In the genomic region with DNA sequence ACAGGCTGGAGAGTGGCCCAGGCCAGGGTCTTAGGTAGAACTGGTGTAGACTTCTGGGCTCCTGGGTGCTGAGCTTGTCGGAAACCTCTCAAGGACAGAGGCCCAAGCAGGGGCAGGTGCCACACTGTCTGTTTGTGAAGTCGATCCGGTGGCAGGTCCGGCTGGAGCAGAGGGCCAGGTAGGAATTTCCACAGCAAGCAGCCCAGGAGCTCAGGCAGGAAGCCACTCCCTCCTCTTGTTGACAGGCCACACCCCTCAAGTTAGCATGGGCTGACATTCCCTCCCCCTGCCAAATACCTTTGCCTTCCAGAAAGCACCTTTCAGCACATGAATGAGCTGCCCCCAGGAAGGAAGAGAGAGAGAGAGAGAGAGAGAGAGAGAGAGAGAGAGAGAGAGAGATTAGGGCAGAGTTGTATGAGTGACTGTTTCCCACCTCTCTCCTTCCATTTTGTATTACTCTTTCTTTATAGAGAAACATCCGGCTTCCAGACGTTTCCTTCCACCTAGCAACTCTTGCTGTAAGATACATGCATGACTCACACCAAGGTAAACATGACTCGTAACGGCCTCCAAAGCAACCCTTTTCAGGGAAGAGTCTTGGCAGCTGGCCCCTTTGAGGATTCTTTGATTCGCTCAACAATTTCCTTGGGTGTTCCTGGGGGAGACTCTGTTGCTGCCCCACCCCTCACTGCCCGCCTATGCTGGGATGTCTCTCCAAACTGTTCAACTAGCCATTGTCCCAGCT, we compare ENCODE assay signal across 11 mouse cellular contexts. TPM values are rescaled to one million over a fixed set of nuclear protein-coding genes. Genes with fewer than 3 reads are reported as not detected.
DNase-seq lines count a peak whose midpoint lies in the region; ATAC-seq and TF ChIP-seq lines count a peak whose summit lies in the region.
"Had no signal": no experiment of that assay in that cellular context is flagged by ENCODE, and none has a peak within 500 bp of the region (broad histone marks: within the 10 kb centered on the region; RNA-seq: fewer than 3 reads in every experiment).

No protein-coding gene starts in this region.

- DNase-seq in heart, adult 18-20 months = no peak
- no peak for DNase-seq in liver, embryonic 13.5 days
- no peak for DNase-seq in midbrain, embryonic 14.5 days
- DNase-seq in gastrocnemius, postnatal 14 days = no peak
- DNase-seq: adrenal gland, postnatal 25 days had no signal

- H3K27ac ChIP-seq in heart, embryonic 13.5 days (replicated peaks) = peak overlapping the region; percentile 30
- H3K27ac ChIP-seq in intestine, postnatal 0 days (ENCODE audit: low read depth, low read length) = peak overlapping the region; percentile 81
- no peak overlapping the region for H3K27ac ChIP-seq in liver, embryonic 13.5 days
- peak overlapping the region; percentile 95 for H3K27ac ChIP-seq in stomach, embryonic 16.5 days (ENCODE audit: low read length)
- H3K27ac ChIP-seq in midbrain, embryonic 14.5 days (replicated peaks; ENCODE audit: low read depth, low read length) = no peak overlapping the region
- H3K27ac ChIP-seq: forebrain, embryonic 15.5 days; hindbrain, embryonic 14.5 days had no signal

- TF ChIP-seq CTCF in intestine, postnatal 0 days (IDR thresholded peaks at IDR 0.05; ENCODE audit: low read depth) = no peak

- no peak overlapping the region for H3K4me3 ChIP-seq in heart, embryonic 13.5 days
- H3K4me3 ChIP-seq in intestine, postnatal 0 days (ENCODE audit: low read depth, low read length) = no peak overlapping the region
- H3K4me3 ChIP-seq in liver, embryonic 13.5 days (replicated peaks) = no peak overlapping the region
- no peak overlapping the region for H3K4me3 ChIP-seq in stomach, embryonic 16.5 days (replicated peaks; ENCODE audit: low read length)
- H3K4me3 ChIP-seq in midbrain, embryonic 14.5 days (replicated peaks; ENCODE audit: low read depth, low read length) = no peak overlapping the region
- H3K4me3 ChIP-seq: forebrain, embryonic 15.5 days had no signal

- H3K36me3 ChIP-seq in heart, embryonic 13.5 days = no peaks in the 10 kb centered on the region
- H3K36me3 ChIP-seq in intestine, postnatal 0 days (ENCODE audit: control insufficient read depth, insufficient read depth) = no peaks in the 10 kb centered on the region
- H3K36me3 ChIP-seq in liver, embryonic 13.5 days = no peaks in the 10 kb centered on the region
- no peaks in the 10 kb centered on the region for H3K36me3 ChIP-seq in stomach, embryonic 16.5 days (ENCODE audit: control insufficient read depth, insufficient read depth, low read length)
- no peaks in the 10 kb centered on the region for H3K36me3 ChIP-seq in midbrain, embryonic 14.5 days (ENCODE audit: control insufficient read depth, insufficient read depth, low read length)
- H3K36me3 ChIP-seq: forebrain, embryonic 15.5 days had no signal

- WGBS in heart, embryonic 13.5 days = 29% methylated on average over 10 of the region's 10 CpGs
- WGBS in intestine, postnatal 0 days = 13% methylated on average over 10 of the region's 10 CpGs
- 38% methylated on average over 10 of the region's 10 CpGs for WGBS in liver, embryonic 13.5 days (ENCODE audit: insufficient replicate concordance)
- WGBS in stomach, embryonic 16.5 days = 20% methylated on average over 10 of the region's 10 CpGs
- 66% methylated on average over 10 of the region's 10 CpGs for WGBS in midbrain, embryonic 14.5 days

- no peak overlapping the region for H3K4me2 ChIP-seq in heart, embryonic 13.5 days
- peak overlapping the region; percentile 27; the same call in 1 of the 2 replicates for H3K4me2 ChIP-seq in intestine, postnatal 0 days (replicated peaks; ENCODE audit: low read depth)
- no peak overlapping the region for H3K4me2 ChIP-seq in liver, embryonic 13.5 days
- H3K4me2 ChIP-seq in stomach, embryonic 16.5 days (ENCODE audit: low read depth, low read length) = peak overlapping the region; percentile 28
- H3K4me2 ChIP-seq in midbrain, embryonic 14.5 days (ENCODE audit: low read length) = no peak overlapping the region
- H3K4me2 ChIP-seq: forebrain, embryonic 15.5 days; hindbrain, embryonic 14.5 days had no signal

- intact Hi-C loops in gastrocnemius, postnatal 14 days (cut with DNase I; ENCODE audit: low total_unique reads) = no loop called here

- peaks cover 31% of the 10 kb centered on the region for H3K4me1 ChIP-seq in heart, embryonic 13.5 days
- peaks cover 4% of the 10 kb centered on the region; the same call in 1 of the 2 replicates for H3K4me1 ChIP-seq in intestine, postnatal 0 days (replicated peaks; ENCODE audit: control insufficient read depth, insufficient read depth, low read length)
- peaks cover 22% of the 10 kb centered on the region for H3K4me1 ChIP-seq in liver, embryonic 13.5 days (replicated peaks)
- H3K4me1 ChIP-seq in stomach, embryonic 16.5 days (ENCODE audit: control insufficient read depth, insufficient read depth, low read length) = peaks cover 22% of the 10 kb centered on the region
- H3K4me1 ChIP-seq in midbrain, embryonic 14.5 days (ENCODE audit: control insufficient read depth, insufficient read depth, low read length) = no peaks in the 10 kb centered on the region

- no peaks in the 10 kb centered on the region for H3K27me3 ChIP-seq in heart, embryonic 13.5 days (replicated peaks)
- no peaks in the 10 kb centered on the region for H3K27me3 ChIP-seq in intestine, postnatal 0 days (replicated peaks; ENCODE audit: control insufficient read depth, insufficient read depth, low read length)
- peaks cover 8% of the 10 kb centered on the region for H3K27me3 ChIP-seq in liver, embryonic 13.5 days
- H3K27me3 ChIP-seq in stomach, embryonic 16.5 days (ENCODE audit: control insufficient read depth, insufficient read depth, low read length) = no peaks in the 10 kb centered on the region
- H3K27me3 ChIP-seq in midbrain, embryonic 14.5 days (ENCODE audit: control insufficient read depth, insufficient read depth, low read length) = no peaks in the 10 kb centered on the region
- H3K27me3 ChIP-seq: forebrain, embryonic 15.5 days had no signal

- no peak for ATAC-seq in heart, embryonic 13.5 days (ENCODE audit: extremely low read depth, insufficient number of reproducible peaks, low FRiP score, low TSS enrichment)
- ATAC-seq in intestine, postnatal 0 days = peak; percentile 66
- ATAC-seq in liver, embryonic 13.5 days (ENCODE audit: low read depth) = peak; percentile 41; the same call in 1 of the 2 replicates
- ATAC-seq in stomach, embryonic 16.5 days (ENCODE audit: insufficient read depth, low FRiP score) = peak; percentile 71
- no peak for ATAC-seq in frontal cortex, adult (ENCODE audit: low TSS enrichment)
- no peak for ATAC-seq in midbrain, embryonic 14.5 days (ENCODE audit: low FRiP score, low TSS enrichment)
- ATAC-seq: forebrain, embryonic 15.5 days had no signal

- no peak overlapping the region for H3K9ac ChIP-seq in heart, embryonic 13.5 days
- no peak overlapping the region for H3K9ac ChIP-seq in intestine, postnatal 0 days (ENCODE audit: low read depth, low read length)
- no peak overlapping the region for H3K9ac ChIP-seq in liver, embryonic 13.5 days
- peak overlapping the region; percentile 34 for H3K9ac ChIP-seq in stomach, embryonic 16.5 days (ENCODE audit: low read length)
- no peak overlapping the region for H3K9ac ChIP-seq in midbrain, embryonic 14.5 days (replicated peaks; ENCODE audit: low read length)
- H3K9ac ChIP-seq: forebrain, embryonic 15.5 days; hindbrain, embryonic 14.5 days had no signal

- no peaks in the 10 kb centered on the region for H3K9me3 ChIP-seq in heart, embryonic 13.5 days
- no peaks in the 10 kb centered on the region for H3K9me3 ChIP-seq in intestine, postnatal 0 days (ENCODE audit: control insufficient read depth)
- no peaks in the 10 kb centered on the region for H3K9me3 ChIP-seq in liver, embryonic 13.5 days (replicated peaks)
- no peaks in the 10 kb centered on the region for H3K9me3 ChIP-seq in stomach, embryonic 16.5 days (replicated peaks; ENCODE audit: control insufficient read depth, low read length)
- no peaks in the 10 kb centered on the region for H3K9me3 ChIP-seq in midbrain, embryonic 14.5 days (ENCODE audit: control insufficient read depth, low read length)
- H3K9me3 ChIP-seq: forebrain, embryonic 15.5 days had no signal

RNA-seq across cellular contexts. Expression of a gene that starts 33.8 kb away (rescaled TPM):
- polyA plus RNA-seq in heart, embryonic 13.5 days (2015; fragmentation: Nextera tagmentation; extraction: Ambion mirVana) = 9.0 and 9.2 TPM in 2 replicates
- total RNA-seq in heart, adult 18-20 months (2021) = 10 to 100 TPM in 1 of 2 experiments, 1 to 10 TPM in 1; 8.5 to 12.2 TPM
- 12.9 and 13.3 TPM in 2 replicates for polyA plus RNA-seq in intestine, postnatal 0 days (2015; fragmentation: Nextera tagmentation; extraction: Ambion mirVana)
- polyA plus RNA-seq in liver, embryonic 13.5 days (2015; fragmentation: Nextera tagmentation; extraction: Ambion mirVana) = 3.8 and 3.9 TPM in 2 replicates
- 10.5 and 13.9 TPM in 2 replicates for polyA plus RNA-seq in stomach, embryonic 16.5 days (2015; fragmentation: Nextera tagmentation; extraction: Ambion mirVana)
- polyA plus RNA-seq in midbrain, embryonic 14.5 days (2014; fragmentation: Nextera tagmentation; extraction: Ambion mirVana) = 40.6 and 40.9 TPM in 2 replicates
- 1 to 10 TPM; 7.5 to 9.2 TPM for total RNA-seq in gastrocnemius, postnatal 14 days (2021)

Comparison
In these comparisons a context has a peak if more than half of its experiments do, and no peak if none do; other contexts are left out.
1. ATAC-seq: peak in intestine, postnatal 0 days (single experiment), liver, embryonic 13.5 days (single experiment) and stomach, embryonic 16.5 days (single experiment); none in heart, embryonic 13.5 days (single experiment), frontal cortex, adult (single experiment) and midbrain, embryonic 14.5 days (single experiment).
2. H3K27ac ChIP-seq: peak in heart, embryonic 13.5 days (single experiment), intestine, postnatal 0 days (single experiment) and stomach, embryonic 16.5 days (single experiment); none in liver, embryonic 13.5 days (single experiment) and midbrain, embryonic 14.5 days (single experiment).
3. H3K4me2 ChIP-seq: peak in intestine, postnatal 0 days (single experiment) and stomach, embryonic 16.5 days (single experiment); none in heart, embryonic 13.5 days (single experiment), liver, embryonic 13.5 days (single experiment) and midbrain, embryonic 14.5 days (single experiment).